Mouse (Mus musculus): ENCODE data around the gene 4933402E13Rik. TPM values are rescaled to one million over a fixed set of nuclear protein-coding genes. Genes with fewer than 3 reads are reported as not detected.

4933402E13Rik gene
- total RNA-seq (2012; rRNA removed) (not detected in 2 replicates), polyA plus RNA-seq (2012; ENCODE audit: insufficient read depth in 1 of 2, insufficient read length in 2 of 2, low read depth in 1 of 2, low replicate concordance in 2 of 2, missing spikeins in 1 of 2) (not detected)

DNA sequence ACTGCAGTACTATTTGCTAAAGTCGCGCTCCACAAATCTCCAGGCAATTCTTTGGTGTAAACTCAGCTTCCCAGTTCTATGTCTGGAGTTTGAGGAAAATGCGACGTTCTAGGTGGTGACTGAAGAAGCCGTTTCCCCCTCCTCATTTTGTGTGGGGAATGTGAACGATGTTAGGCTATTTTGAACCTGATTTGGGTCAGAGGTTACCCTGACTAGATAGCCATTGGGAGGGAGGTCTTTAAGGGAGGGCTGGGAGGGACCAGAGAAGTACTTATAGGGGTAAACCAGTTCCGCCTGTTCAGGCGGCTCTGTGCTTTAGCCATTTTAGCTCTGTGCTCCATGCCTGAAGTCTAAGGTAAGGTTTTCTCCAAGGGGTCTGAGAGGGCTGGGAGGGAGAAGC, at the start of gene 4933402E13Rik:
Gene 4933402E13Rik, plus strand, starts transcription at position 301 of the 400 bp plus-strand sequence.
- H3K4me1 ChIP-seq (ENCODE audit: control insufficient read depth in 1 of 2, insufficient read depth in 2 of 2, low read length in 2 of 2): no peaks in the 10 kb centered on the region
- H3K4me3 ChIP-seq (ENCODE audit: control insufficient read depth in 1 of 2, insufficient read depth in 1 of 2, low read depth in 2 of 2, low read length in 2 of 2): no peak within 1 kb of the TSS
- no peak within 1 kb of the TSS for H3K27ac ChIP-seq (ENCODE audit: control insufficient read depth, low read depth, low read length)
- H3K9ac ChIP-seq (ENCODE audit: control insufficient read depth, low read depth, low read length, poor library complexity, severe bottlenecking): no peak within 1 kb of the TSS
- no peaks in the 10 kb centered on the region for H3K79me2 ChIP-seq (ENCODE audit: control insufficient read depth, insufficient read depth, low read length, poor library complexity)
- DNase-seq (ENCODE audit: low read depth, low spot score): no peak
- H3K36me3 ChIP-seq (ENCODE audit: control insufficient read depth in 1 of 2, insufficient read depth in 2 of 2, low read length in 2 of 2): no peaks in the 10 kb centered on the region
- H3K9me3 ChIP-seq (replicated peaks; ENCODE audit: insufficient read depth, low read length): no peaks in the 10 kb centered on the region
- H3K27me3 ChIP-seq (ENCODE audit: control insufficient read depth in 1 of 2, insufficient read depth in 2 of 2, low read length in 2 of 2): no peaks in the 10 kb centered on the region
- TF ChIP-seq SMC3 (IDR thresholded peaks at IDR 0.05; ENCODE audit: low read depth, low read length): no peak
- no peak for TF ChIP-seq SIN3A (IDR thresholded peaks at IDR 0.05; ENCODE audit: low read length)
- no peak for TF ChIP-seq ZKSCAN1 (IDR thresholded peaks at IDR 0.05; ENCODE audit: low read depth, low read length)
- TF ChIP-seq MXI1 (IDR thresholded peaks at IDR 0.05; ENCODE audit: low read depth, low read length): no peak
- TF ChIP-seq HCFC1 (IDR thresholded peaks at IDR 0.05; ENCODE audit: low read depth, low read length): no peak
- no peak for TF ChIP-seq BHLHE40 (IDR thresholded peaks at IDR 0.05; ENCODE audit: borderline replicate concordance, low read depth, low read length)
- TF ChIP-seq USF2 (IDR thresholded peaks at IDR 0.05; ENCODE audit: borderline replicate concordance in 1 of 2, insufficient read depth in 1 of 2, low read depth in 1 of 2, low read length in 2 of 2): no peak
- no peak for TF ChIP-seq GATA1 (IDR thresholded peaks at IDR 0.05; ENCODE audit: low read depth, low read length)
- no peak for TF ChIP-seq USF1 (IDR thresholded peaks at IDR 0.05; ENCODE audit: low read depth, low read length)
- TF ChIP-seq MEF2A (IDR thresholded peaks at IDR 0.05; ENCODE audit: extremely low read depth, insufficient replicate concordance, low read depth, low read length, poor library complexity, severe bottlenecking): no peak
- TF ChIP-seq KAT2A (conservative IDR thresholded peaks at IDR 0.05; ENCODE audit: low read depth, low read length): no peak
- TF ChIP-seq POLR2AphosphoS5 (IDR thresholded peaks at IDR 0.05; ENCODE audit: borderline replicate concordance, low read depth, low read length): no peak
- no peak for TF ChIP-seq POLR2A (IDR thresholded peaks at IDR 0.05; ENCODE audit: control insufficient read depth in 1 of 2, insufficient read depth in 1 of 2, low read depth in 1 of 2, low read length in 2 of 2, poor library complexity in 1 of 2)

Other genes with a start within 250 kb of the 4933402E13Rik start
- not detected in 2 replicates for gene 4931400O07Rik, start 184.5 kb downstream of the 4933402E13Rik start, total RNA-seq (2012; rRNA removed)
- gene 4931400O07Rik, start 184.5 kb downstream of the 4933402E13Rik start, polyA plus RNA-seq (2012; ENCODE audit: insufficient read depth in 1 of 2, insufficient read length in 2 of 2, low read depth in 1 of 2, low replicate concordance in 2 of 2, missing spikeins in 1 of 2): not detected

Data from MEL (cell line).